Mouse (Mus musculus) common myeloid progenitor, adult 5-6 weeks (primary cell): ENCODE results near the gene Adamts18. TPM values are rescaled to one million over a fixed set of nuclear protein-coding genes. Genes with fewer than 3 reads are reported as not detected.
"Not testable (repeated sequence)": the region's sequence is repeated elsewhere in the genome, so short reads cannot be mapped to it uniquely, and the experiment has no call there.

Experiments
- ATAC-seq: replicated peaks from 2 replicates; pipeline ENCODE4 v1.8.0; 2016; ENCODE audit warnings: low read depth, mild to moderate bottlenecking, moderate TSS enrichment, inconsistent platforms; ENCODE audit not compliant: poor library complexity, severe bottlenecking
- total RNA-seq: library from RNA; stranded (forward); fragments of 200-1000, 187-1606 nt; gene quantifications from 2 replicates; pipeline ENCODE4 v1.2.3, GENCODE M21; 2017

Adamts18 gene
- total RNA-seq, 1 experiment from 2014 or later, result not detected

- no peak for ATAC-seq
Observed at GRCm38 (mm10) chr8:113846669-113847068, 1.9 kb downstream of the Adamts18 start.

DNA sequence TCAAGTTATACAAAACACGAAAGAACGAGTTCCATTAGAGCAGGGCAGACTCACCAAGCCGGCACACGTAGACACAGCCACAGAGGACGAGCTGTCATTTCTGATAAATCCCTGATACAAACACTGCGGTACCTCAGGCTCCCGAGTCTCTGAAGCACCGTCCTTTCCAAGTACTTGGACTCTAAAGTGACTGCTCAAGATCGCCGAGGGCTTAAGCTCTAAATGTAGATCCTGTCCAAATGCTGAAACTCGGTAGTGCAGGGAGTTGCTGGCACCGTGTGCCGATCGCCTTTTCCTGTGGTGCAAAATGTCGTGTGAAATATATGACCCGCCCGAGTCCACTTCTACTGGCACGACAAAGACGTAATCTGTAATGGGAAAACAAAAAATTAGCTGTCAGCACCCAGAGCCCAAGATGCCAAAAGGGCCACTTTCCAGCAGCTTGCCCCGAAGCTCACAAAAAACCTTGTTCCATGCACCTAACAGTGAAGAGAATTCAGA is 3.7 kb downstream of the Adamts18 start:
- ATAC-seq, result no peak

DNA sequence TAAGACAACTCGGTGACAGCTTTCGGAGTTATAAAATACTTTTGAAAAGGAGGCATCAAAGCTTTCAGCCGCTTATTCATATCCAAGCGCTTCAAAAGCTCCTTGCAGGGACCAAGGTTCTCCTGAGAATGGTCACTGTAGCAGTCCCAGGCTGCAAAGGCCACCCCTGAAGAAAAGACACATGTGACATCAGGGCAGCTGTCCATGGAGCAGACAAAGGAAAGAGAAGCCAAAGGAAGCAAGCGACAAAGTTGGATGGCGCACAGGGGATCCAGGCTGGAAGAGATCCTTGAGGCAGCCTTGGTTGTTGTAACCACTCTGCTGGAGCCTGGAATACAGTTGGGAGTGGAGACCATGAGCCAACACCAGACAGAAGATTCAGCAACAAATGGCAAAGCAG is 10.3 kb downstream of the Adamts18 start:
- no peak for ATAC-seq

DNA sequence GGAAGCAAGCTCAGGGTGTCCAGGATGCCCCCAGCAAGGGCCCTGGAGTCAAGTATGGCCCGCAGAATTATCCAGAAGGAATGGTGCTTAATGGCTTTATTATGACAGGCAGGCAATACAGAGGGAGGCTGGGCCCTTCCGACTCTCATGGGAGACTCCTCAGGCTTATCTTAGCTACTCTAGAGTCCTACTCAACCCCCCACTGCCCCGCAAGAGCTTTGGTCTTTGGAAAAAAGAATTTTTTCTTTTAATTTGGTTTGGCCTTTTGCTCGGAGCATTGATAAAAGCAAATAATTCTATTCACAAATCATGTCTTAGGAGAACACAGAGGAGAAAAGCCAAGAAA is 11.0 kb downstream of the Adamts18 start:
- no peak for ATAC-seq

- no peak for ATAC-seq
Observed at GRCm38 (mm10) chr8:113836892-113837569, 11.5 kb downstream of the Adamts18 start.

DNA sequence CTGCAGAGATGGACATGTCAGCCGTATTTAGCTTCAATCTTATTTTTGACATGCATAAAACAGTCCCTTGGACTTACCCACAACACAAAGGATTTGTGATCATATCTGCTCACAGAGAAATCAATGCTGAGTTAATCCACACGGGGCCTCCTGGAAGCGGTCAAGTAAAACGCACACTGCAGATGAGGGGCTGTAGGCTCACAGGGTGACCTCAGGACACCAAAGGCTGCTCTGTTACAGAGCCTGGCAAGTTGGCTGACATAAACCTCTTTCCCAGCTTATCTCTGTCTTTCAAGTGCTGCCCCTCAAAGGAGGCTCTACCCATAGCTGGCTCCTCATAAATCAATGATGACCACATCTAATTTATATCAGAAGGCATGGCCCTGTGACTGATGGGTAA is 14.9 kb downstream of the Adamts18 start:
- ATAC-seq, result no peak

DNA sequence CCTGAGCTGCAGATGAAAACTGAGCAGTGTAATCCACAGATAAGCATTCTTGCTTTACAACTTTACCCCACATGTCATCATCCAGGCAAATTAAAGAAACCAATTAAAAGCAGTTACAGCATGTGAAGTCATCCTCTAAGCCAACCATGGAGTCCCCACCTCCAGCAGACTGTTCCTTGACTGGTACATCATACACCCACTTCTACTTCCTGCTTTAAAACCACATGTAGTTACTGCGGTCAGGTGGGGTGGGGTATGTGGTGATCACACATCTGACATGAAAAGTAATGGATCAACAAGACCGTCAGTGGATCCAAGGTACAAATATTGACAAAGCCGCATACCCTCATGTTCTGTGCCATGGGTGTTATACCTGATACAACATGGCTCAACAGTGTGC is 21.3 kb downstream of the Adamts18 start:
- peak; percentile 39; the same call in 1 of the 2 replicates for ATAC-seq

- ATAC-seq, result no peak
Observed at GRCm38 (mm10) chr8:113820983-113821587, 27.5 kb downstream of the Adamts18 start.

- no peak for ATAC-seq
Observed at GRCm38 (mm10) chr8:113813966-113814365, 34.6 kb downstream of the Adamts18 start.

GRCm38 (mm10) chr8:113811521-113811920 is 37.0 kb downstream of the Adamts18 start:
- no peak for ATAC-seq

DNA sequence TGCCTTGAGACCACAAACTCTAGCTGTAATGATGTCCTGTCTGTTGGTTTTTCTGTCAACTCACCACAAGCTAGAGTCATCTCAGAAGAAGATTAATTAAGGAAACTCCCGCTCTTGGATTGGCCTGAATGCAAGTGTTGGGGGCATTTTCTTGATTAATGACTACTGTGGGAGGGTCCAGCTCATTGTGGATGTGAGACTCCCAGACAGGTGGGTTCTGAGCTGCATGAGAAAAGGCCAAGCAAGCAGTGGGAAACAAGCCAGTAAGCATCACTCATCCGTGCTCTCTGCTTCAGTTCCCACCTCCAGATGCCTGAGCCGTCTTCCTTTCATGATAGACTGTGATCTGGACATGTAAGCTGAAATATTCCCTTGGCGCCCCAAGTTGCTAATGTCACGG is 38.6 kb downstream of the Adamts18 start:
- no peak for ATAC-seq

DNA sequence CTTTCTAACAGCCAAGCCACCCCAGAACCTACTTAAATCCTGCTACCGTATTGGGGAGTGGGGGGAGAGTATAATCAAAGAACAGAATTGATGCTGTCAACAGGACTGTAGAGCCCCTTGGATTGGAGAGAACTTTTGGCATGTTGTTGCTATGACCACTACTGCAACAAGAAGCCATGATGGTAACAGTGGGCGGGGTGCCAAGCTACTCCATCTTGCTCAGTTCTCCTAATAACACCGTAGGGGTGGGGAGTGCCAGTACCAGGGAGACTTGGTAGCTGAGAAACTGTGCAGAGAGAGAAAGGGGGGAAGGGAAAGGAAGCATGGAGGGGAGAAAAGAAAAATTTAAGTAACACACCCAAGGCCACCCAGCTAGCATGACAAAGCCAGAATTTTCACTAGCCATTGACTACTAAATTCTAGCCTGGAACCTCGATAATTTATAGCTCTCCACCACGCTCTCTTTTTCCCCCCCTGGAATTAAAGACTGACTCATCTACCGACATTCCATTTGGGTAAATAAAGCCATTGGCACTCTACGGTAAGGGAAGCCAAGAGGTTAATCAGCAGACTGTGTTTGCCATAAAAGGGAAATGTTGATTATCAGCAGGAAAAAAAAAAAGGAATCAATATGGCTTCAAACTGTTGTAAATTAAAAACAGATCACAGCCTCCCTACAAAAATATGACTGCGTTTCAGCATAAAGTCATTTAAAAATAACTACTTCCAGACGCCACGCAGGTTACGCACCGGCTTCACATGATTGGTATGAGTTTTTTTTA is 44.5 kb downstream of the Adamts18 start:
- ATAC-seq, result no peak

DNA sequence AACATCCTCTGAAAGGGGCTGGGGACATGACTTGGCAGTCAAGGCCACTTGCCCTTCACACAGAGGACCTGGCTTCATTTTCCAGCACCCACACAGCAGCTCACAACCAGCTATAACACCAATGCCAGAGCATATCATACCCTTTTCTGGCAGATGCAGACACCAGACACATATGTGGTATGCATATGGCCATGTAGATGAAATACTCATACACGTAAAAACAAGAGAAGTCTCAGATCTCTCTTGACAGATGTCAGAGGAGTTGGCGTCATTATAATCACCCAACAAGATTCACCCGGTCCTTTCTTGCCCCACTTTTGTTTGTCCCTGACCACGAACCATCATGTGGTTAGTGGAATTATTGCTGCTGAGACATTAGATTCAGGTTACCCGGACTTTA is 47.0 kb downstream of the Adamts18 start:
- no peak for ATAC-seq

- ATAC-seq, result not testable (repeated sequence)
Observed at GRCm38 (mm10) chr8:113800556-113800955, 48.0 kb downstream of the Adamts18 start.

GRCm38 (mm10) chr8:113799550-113799949 is 49.0 kb downstream of the Adamts18 start:
- no peak for ATAC-seq

DNA sequence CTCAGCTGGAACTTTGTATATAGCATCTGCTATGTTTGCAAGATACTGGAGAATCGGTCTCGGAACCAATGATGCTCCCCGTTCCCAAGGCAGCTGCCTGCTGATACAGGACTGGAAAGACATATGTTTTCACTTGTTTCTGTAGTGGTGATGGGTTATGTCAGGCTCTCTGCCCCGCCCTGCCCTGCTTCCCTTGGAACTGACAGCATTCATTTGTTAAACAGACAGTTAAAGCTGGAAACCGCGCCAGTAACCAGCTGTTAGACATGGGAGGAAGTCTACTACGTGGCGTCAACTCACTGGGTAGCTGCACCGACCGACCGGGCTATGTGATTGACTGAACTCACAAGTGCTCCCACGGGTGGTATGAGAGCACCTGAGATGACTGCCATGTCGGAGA is 56.7 kb downstream of the Adamts18 start:
- no peak for ATAC-seq

- ATAC-seq, result no peak
Observed at GRCm38 (mm10) chr8:113791061-113791460, 57.5 kb downstream of the Adamts18 start.

- no peak for ATAC-seq
Observed at GRCm38 (mm10) chr8:113783711-113784110, 64.8 kb downstream of the Adamts18 start.

DNA sequence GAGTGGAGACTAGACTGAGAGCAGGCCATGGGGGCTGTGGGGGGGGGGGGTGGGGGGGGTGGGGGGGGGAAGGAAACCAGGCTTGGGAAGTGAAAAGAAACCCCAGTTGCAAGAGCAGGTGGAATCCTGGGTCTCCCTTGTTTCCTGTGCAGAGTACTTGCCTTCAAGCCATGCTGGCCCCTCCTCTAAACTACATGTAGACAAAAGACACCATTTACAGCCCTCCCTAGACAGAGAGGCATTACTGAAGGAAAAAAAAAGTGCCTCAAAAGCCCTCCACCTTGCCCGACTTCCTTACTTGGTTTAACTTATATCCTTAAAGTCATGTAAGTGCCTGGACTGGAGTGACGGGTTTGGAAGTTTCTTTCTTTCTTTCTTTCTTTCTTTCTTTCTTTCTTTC is 67.0 kb downstream of the Adamts18 start:
- ATAC-seq, result no peak

- ATAC-seq, result no peak
Observed at GRCm38 (mm10) chr8:113775361-113775760, 73.2 kb downstream of the Adamts18 start.

DNA sequence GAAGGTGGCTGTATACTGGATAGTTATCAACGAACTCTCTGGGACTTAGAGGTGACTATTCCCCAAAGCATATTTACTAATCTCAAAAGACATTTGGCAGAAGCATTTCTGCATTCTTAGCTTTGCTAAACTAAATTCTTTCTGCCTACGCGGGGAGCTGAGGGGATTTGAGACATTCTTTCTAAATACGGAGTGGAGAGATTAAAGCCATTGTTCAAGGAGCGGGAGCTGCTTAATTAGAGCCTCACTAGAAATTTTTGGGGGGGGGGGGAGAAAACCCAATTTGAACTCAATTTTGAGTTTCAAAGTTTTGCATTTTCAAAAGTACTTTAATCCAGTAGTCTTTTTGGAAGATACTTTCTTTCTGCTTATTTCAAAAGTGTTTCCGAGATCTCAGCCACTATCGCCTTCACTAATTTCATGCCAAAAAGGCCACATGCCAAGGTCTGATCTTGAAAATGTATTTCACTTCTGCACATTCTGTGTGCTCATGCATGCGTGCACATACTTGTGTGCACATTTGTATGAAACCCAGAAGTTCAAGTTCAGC is 79.6 kb downstream of the Adamts18 start:
- no peak for ATAC-seq
